Mouse (Mus musculus) embryonic fibroblast, embryonic 13.5 days (primary cell): Measurements from ENCODE around the gene Sf3a3. TPM values are rescaled to one million over a fixed set of nuclear protein-coding genes. Genes with fewer than 3 reads are reported as not detected.

Experiments used
- H3K27ac ChIP-seq: 2 replicates; pipeline ENCODE4 v1.5.1; 2012; ENCODE audit warnings: low read length, control low read depth, inconsistent platforms; ENCODE audit not compliant: insufficient read depth
- H3K4me1 ChIP-seq: 2 replicates; pipeline ENCODE4 v1.6.1; 2011; ENCODE audit warnings: low read length; ENCODE audit not compliant: control insufficient read depth, insufficient read depth
- H3K4me3 ChIP-seq: 2 replicates; pipeline ENCODE4 v1.5.1; 2011; ENCODE audit warnings: mild to moderate bottlenecking, control low read depth, low read length; ENCODE audit not compliant: insufficient read depth
- CTCF ChIP-seq: IDR thresholded peaks from 2 replicates; pipeline ENCODE4 v1.5.1; 2011; ENCODE audit warnings: mild to moderate bottlenecking, control low read depth, low read length, moderate library complexity, borderline replicate concordance; ENCODE audit not compliant: insufficient read depth
- POLR2A ChIP-seq: IDR thresholded peaks from 2 replicates; pipeline ENCODE4 v1.6.1; 2011; ENCODE audit warnings: low read depth, mild to moderate bottlenecking, control low read depth, low read length, moderate library complexity
- polyA plus RNA-seq: library from polyadenylated mRNA; stranded (reverse); fragments of >200 nt; gene quantifications from 2 replicates; pipeline ENCODE4 v1.2.4, GENCODE M21; 2011; ENCODE audit warnings: low read depth; ENCODE audit not compliant: missing spikeins, insufficient read length

Sf3a3 gene
- polyA plus RNA-seq, 1 experiment, result 70.7 TPM

DNA sequence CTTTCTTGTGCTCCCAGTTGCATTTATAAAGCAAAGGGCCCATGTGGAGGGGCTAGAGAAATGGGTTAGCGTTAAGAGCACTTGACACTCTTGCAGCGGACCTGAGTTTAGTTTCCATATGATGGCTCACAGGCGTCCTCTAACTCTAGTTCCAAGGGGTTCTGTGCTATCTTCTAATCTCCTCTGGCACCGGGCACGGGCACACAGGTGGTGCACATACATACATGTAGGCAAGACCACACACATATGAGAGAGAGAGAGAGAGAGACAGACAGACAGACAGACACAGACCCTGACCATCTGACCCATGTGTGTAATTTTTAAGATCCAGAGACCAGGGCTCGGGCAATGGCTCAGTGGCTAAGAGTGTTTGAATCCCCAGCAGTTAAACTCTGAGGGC is 59.4 kb downstream of the Sf3a3 start:
- no peak overlapping the region for H3K4me3 ChIP-seq
- no peaks in the 10 kb centered on the region; the same call in 1 of the 2 replicates for H3K4me1 ChIP-seq
- no peak for TF ChIP-seq CTCF
- no peak for TF ChIP-seq POLR2A
- H3K27ac ChIP-seq, result no peak overlapping the region

DNA sequence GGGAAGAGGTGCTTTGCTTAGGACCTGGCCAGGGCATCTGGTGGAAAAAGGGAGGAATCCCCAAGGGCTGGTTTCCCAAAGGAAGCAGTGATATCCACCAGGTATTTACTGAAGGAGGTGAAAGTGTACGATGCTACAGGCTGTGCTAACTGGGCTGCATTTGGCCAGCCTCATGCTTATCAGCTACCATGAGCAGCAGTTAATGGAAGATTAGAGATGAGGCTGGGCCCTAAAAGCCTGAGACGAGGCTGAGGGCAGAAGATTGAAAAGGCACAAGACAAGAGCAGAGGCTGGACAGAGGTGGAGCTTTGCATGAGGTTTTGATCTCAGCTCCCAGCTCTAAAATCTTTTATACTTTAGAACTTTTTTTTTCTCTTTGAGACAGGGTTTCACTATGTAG is 59.9 kb downstream of the Sf3a3 start:
- Histone ChIP-seq H3K4me1 (no peaks in the 10 kb centered on the region; the same call in 1 of the 2 replicates), H3K4me3 (no peak overlapping the region), H3K27ac (no peak overlapping the region)
- no peak for TF ChIP-seq CTCF
- TF ChIP-seq POLR2A, result no peak

DNA sequence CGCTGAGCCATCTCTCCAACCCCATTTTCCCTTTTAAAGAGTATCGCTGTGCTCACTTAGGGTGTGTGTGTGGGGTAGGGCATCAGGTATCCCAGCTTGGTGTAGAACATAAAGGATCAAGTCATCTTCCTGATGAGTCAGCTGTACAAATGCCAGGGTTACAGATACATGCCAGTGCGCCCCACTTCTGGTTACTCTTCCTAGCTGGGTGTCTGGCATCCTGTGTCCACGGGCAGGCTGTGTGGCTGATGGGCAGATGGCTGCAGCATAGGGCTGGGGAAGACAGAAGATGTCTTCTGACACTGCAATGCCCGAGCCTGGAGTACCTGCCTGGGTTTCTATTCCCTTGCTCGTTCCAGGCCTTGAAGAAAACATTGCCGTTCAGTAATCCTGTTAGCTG is 66.8 kb downstream of the Sf3a3 start:
- TF ChIP-seq POLR2A (no peak), CTCF (no peak)
- H3K27ac ChIP-seq, result no peak overlapping the region
- no peak overlapping the region for H3K4me3 ChIP-seq
- no peaks in the 10 kb centered on the region for H3K4me1 ChIP-seq

Other genes with a start within 250 kb of the Sf3a3 start
- not detected in 2 replicates for gene 3100002H09Rik, start 104.0 kb upstream of the Sf3a3 start, polyA plus RNA-seq
- not detected in 2 replicates for gene Pou3f1, start 58.0 kb upstream of the Sf3a3 start, polyA plus RNA-seq
- gene Utp11, start 21.2 kb upstream of the Sf3a3 start, polyA plus RNA-seq, result 51.1 and 51.9 TPM in 2 replicates
- 135 and 148 TPM in 2 replicates for gene Fhl3, start 14.1 kb upstream of the Sf3a3 start, polyA plus RNA-seq
- gene Inpp5b, start 27.1 kb downstream of the Sf3a3 start, polyA plus RNA-seq, result 33.5 and 48.3 TPM in 2 replicates
- 16.4 and 19.0 TPM in 2 replicates for gene Mtf1, start 87.3 kb downstream of the Sf3a3 start, polyA plus RNA-seq
- 26.2 and 32.8 TPM in 2 replicates for gene Yrdc, start 135.9 kb downstream of the Sf3a3 start, polyA plus RNA-seq
- gene 1110065P20Rik, start 136.4 kb downstream of the Sf3a3 start, polyA plus RNA-seq, result 23.9 and 26.0 TPM in 2 replicates
- 0.18 and 0.44 TPM in 2 replicates for gene Maneal, start 147.4 kb downstream of the Sf3a3 start, polyA plus RNA-seq
- not detected in 2 replicates for gene Epha10, start 166.1 kb downstream of the Sf3a3 start, polyA plus RNA-seq
- gene 9930104L06Rik, start 222.3 kb downstream of the Sf3a3 start, polyA plus RNA-seq, result 12.7 and 17.7 TPM in 2 replicates
- gene Cdca8, start 224.5 kb downstream of the Sf3a3 start, polyA plus RNA-seq, result 35.8 and 47.9 TPM in 2 replicates